Mouse (Mus musculus) kidney, postnatal 0 days (tissue): ENCODE measurements around the gene Tfap4. TPM values are rescaled to one million over a fixed set of nuclear protein-coding genes. Genes with fewer than 3 reads are reported as not detected.

Experiments
- ATAC-seq: fragments of 200-750 bp; cut with Nextera tagmentation; replicated peaks from 2 replicates; pipeline ENCODE4 v1.8.0; 2017; ENCODE audit warnings: low read depth, moderate number of reproducible peaks, moderate TSS enrichment, moderate library complexity; ENCODE audit not compliant: low FRiP score
- DNase-seq: peaks from one replicate; pipeline ENCODE4 v3.0.0-alpha.2; 2016; ENCODE audit warnings: low spot score
- H3K27ac ChIP-seq: fragments of 300-500 bp; sonication (generic); 2 replicates; pipeline ENCODE4 v1.5.1; 2014; ENCODE audit warnings: mild to moderate bottlenecking
- H3K27me3 ChIP-seq: fragments of 300-500 bp; sonication (generic); 2 replicates; pipeline ENCODE4 v1.6.1; 2014; ENCODE audit warnings: low read length, mixed read lengths; ENCODE audit not compliant: insufficient read depth
- H3K36me3 ChIP-seq: fragments of 300-500 bp; sonication (generic); 2 replicates; pipeline ENCODE4 v1.6.1; 2014; ENCODE audit warnings: low read length, mixed read lengths; ENCODE audit not compliant: insufficient read depth
- H3K4me1 ChIP-seq: fragments of 300-500 bp; sonication (generic); replicated peaks from 2 replicates; pipeline ENCODE4 v1.6.1; 2014; ENCODE audit warnings: antibody characterized with exemption, low read length, mixed read lengths; ENCODE audit not compliant: insufficient read depth
- H3K4me2 ChIP-seq: fragments of 300-500 bp; sonication (generic); 2 replicates; pipeline ENCODE4 v1.6.1; 2014; ENCODE audit warnings: mild to moderate bottlenecking, low read length, moderate library complexity, mixed read lengths
- H3K4me3 ChIP-seq: fragments of 300-500 bp; sonication (generic); replicated peaks from 2 replicates; pipeline ENCODE4 v1.5.1; 2014; ENCODE audit warnings: low read depth, low read length
- H3K9ac ChIP-seq: fragments of 300-500 bp; sonication (generic); 2 replicates; pipeline ENCODE4 v1.6.1; 2014; ENCODE audit warnings: low read depth, low read length
- H3K9me3 ChIP-seq: fragments of 300-500 bp; sonication (generic); replicated peaks from 2 replicates; pipeline ENCODE4 v1.6.1; 2016; ENCODE audit warnings: low read length, inconsistent platforms, mixed read lengths
- CTCF ChIP-seq: IDR thresholded peaks from 2 replicates; pipeline ENCODE4 v1.5.1; 2016; ENCODE audit warnings: antibody characterized with exemption, low read depth, mild to moderate bottlenecking, moderate library complexity
- WGBS: fragments of 180-500 bp; shearing (Covaris S2); extraction: QIAGEN DNeasy Blood & Tissue Kit; methylation state at CpG from one replicate; pipeline ENCODE4 v1.1.7; 2014; 5-methylcytosine and 5-hydroxymethylcytosine counted together
- polyA plus RNA-seq: library from polyadenylated mRNA; unstranded; fragments of >200 nt; fragmentation: Nextera tagmentation; extraction: Ambion mirVana; gene quantifications from 2 replicates; pipeline ENCODE4 v1.2.1, GENCODE M21; 2015

Tfap4 gene
- polyA plus RNA-seq, 1 experiment from 2014 or later = 17.2 TPM

- Histone ChIP-seq H3K4me3 (no peak overlapping the region), H3K4me2 (no peak overlapping the region), H3K27ac (no peak overlapping the region), H3K27me3 (no peaks in the 10 kb centered on the region), H3K9ac (no peak overlapping the region), H3K9me3 (no peaks in the 10 kb centered on the region), H3K36me3 (no peaks in the 10 kb centered on the region), H3K4me1 (no peaks in the 10 kb centered on the region)
- no peak for TF ChIP-seq CTCF
- WGBS = 100% methylated on average over 1 of the region's 1 CpGs
- ATAC-seq (no peak), DNase-seq (no peak)
These were observed 56.2 kb downstream of the Tfap4 start for GRCm38 (mm10) chr16:4503495-4503894.

- Histone ChIP-seq H3K36me3 (no peaks in the 10 kb centered on the region), H3K4me1 (no peaks in the 10 kb centered on the region), H3K4me3 (no peak overlapping the region), H3K9me3 (no peaks in the 10 kb centered on the region), H3K27me3 (no peaks in the 10 kb centered on the region), H3K27ac (no peak overlapping the region), H3K4me2 (no peak overlapping the region), H3K9ac (no peak overlapping the region)
- no peak for ATAC-seq
- no peak for TF ChIP-seq CTCF
- DNase-seq = no peak
These were observed 57.1 kb downstream of the Tfap4 start for GRCm38 (mm10) chr16:4502568-4502967.

- no peak overlapping the region for H3K4me3 ChIP-seq
- no peaks in the 10 kb centered on the region; the same call in 1 of the 2 replicates for H3K4me1 ChIP-seq
- H3K9ac ChIP-seq = no peak overlapping the region
- no peak for ATAC-seq
- H3K9me3 ChIP-seq = no peaks in the 10 kb centered on the region
- H3K36me3 ChIP-seq = no peaks in the 10 kb centered on the region
- DNase-seq = no peak
- no peak overlapping the region for H3K4me2 ChIP-seq
- no peaks in the 10 kb centered on the region for H3K27me3 ChIP-seq
- no peak overlapping the region for H3K27ac ChIP-seq
- no peak for TF ChIP-seq CTCF
- 63% methylated on average over 3 of the region's 3 CpGs for WGBS
These were observed 58.0 kb downstream of the Tfap4 start for GRCm38 (mm10) chr16:4501703-4502102.

- DNase-seq = no peak
These were observed 58.9 kb downstream of the Tfap4 start for GRCm38 (mm10) chr16:4500598-4501385.

GRCm38 (mm10) chr16:4497762-4498607 lies 61.7 kb downstream of the Tfap4 start:
- WGBS = 42% methylated on average over 8 of the region's 8 CpGs
- Histone ChIP-seq H3K27ac (peak overlapping the region; percentile 54; the same call in 1 of the 2 replicates), H3K9me3 (no peaks in the 10 kb centered on the region), H3K9ac (no peak overlapping the region), H3K4me1 (no peaks in the 10 kb centered on the region; the same call in 1 of the 2 replicates), H3K36me3 (no peaks in the 10 kb centered on the region), H3K4me2 (no peak overlapping the region), H3K4me3 (no peak overlapping the region), H3K27me3 (no peaks in the 10 kb centered on the region)
- peak; percentile 91 for ATAC-seq
- TF ChIP-seq CTCF = no peak
- DNase-seq = peak; percentile 37

More at GRCm38 (mm10) chr16:4500598-4501385, 58.9 kb downstream of the Tfap4 start:
- no peaks in the 10 kb centered on the region; the same call in 1 of the 2 replicates for H3K4me1 ChIP-seq
- WGBS = 78% methylated on average over 8 of the region's 8 CpGs
- no peak overlapping the region for H3K9ac ChIP-seq
- H3K9me3 ChIP-seq = no peaks in the 10 kb centered on the region
- no peak for TF ChIP-seq CTCF
- no peaks in the 10 kb centered on the region for H3K36me3 ChIP-seq
- H3K4me3 ChIP-seq = no peak overlapping the region
- no peaks in the 10 kb centered on the region for H3K27me3 ChIP-seq
- H3K4me2 ChIP-seq = no peak overlapping the region
- no peak overlapping the region for H3K27ac ChIP-seq
- no peak for ATAC-seq

- no peaks in the 10 kb centered on the region for H3K36me3 ChIP-seq
- no peak for TF ChIP-seq CTCF
These were observed 63.2 kb downstream of the Tfap4 start for GRCm38 (mm10) chr16:4496470-4496869.

More at GRCm38 (mm10) chr16:4496470-4496869, 63.2 kb downstream of the Tfap4 start:
- H3K4me2 ChIP-seq = no peak overlapping the region
- WGBS = 81% methylated on average over 3 of the region's 3 CpGs
- H3K27ac ChIP-seq = no peak overlapping the region
- DNase-seq = no peak
- H3K4me1 ChIP-seq = no peaks in the 10 kb centered on the region; the same call in 1 of the 2 replicates
- no peaks in the 10 kb centered on the region for H3K27me3 ChIP-seq
- no peak overlapping the region for H3K4me3 ChIP-seq
- no peak overlapping the region for H3K9ac ChIP-seq
- ATAC-seq = no peak
- H3K9me3 ChIP-seq = no peaks in the 10 kb centered on the region
